Mouse (Mus musculus) G1E (cell line): ENCODE measurements around the gene Wwox. TPM values are rescaled to one million over a fixed set of nuclear protein-coding genes. Genes with fewer than 3 reads are reported as not detected.

ENCODE experiments used
- ATAC-seq: 2 replicates; pipeline ENCODE4 v1.8.0; 2016; ENCODE audit warnings: mild to moderate bottlenecking; ENCODE audit not compliant: insufficient number of reproducible peaks, poor library complexity, low FRiP score, severe bottlenecking; ENCODE audit errors: extremely low read depth
- DNase-seq: peaks from one replicate; pipeline ENCODE4 v3.0.0; 2012; ENCODE audit warnings: low spot score
- H3K27me3 ChIP-seq: 2 replicates; pipeline ENCODE4 v1.6.1; 2012; ENCODE audit warnings: mild to moderate bottlenecking, low read length, inconsistent platforms; ENCODE audit not compliant: insufficient read depth
- H3K36me3 ChIP-seq: replicated peaks from 2 replicates; pipeline ENCODE3; 2012; ENCODE audit warnings: mild to moderate bottlenecking, inconsistent platforms
- H3K4me1 ChIP-seq: 2 replicates; pipeline ENCODE4 v1.6.1; 2012; ENCODE audit warnings: low read depth, low read length, inconsistent platforms, mixed read lengths; ENCODE audit not compliant: insufficient read depth
- H3K4me3 ChIP-seq: 2 replicates; pipeline ENCODE4 v1.5.1; 2012; ENCODE audit warnings: low read depth, mild to moderate bottlenecking, inconsistent platforms, low read length, moderate library complexity, mixed read lengths
- H3K9me3 ChIP-seq: replicated peaks from 2 replicates; pipeline ENCODE4 v1.6.1; 2012; ENCODE audit warnings: inconsistent platforms
- CTCF ChIP-seq: IDR thresholded peaks from 2 replicates; pipeline ENCODE4 v1.5.1; 2012; ENCODE audit warnings: low read depth, low read length, inconsistent platforms, mixed read lengths
- GATA1 ChIP-seq: IDR thresholded peaks from 2 replicates; pipeline ENCODE4 v1.6.1; 2012; ENCODE audit warnings: borderline replicate concordance, low read length, inconsistent platforms, mixed read lengths
- GATA2 ChIP-seq: IDR thresholded peaks from 2 replicates; pipeline ENCODE4 v1.6.1; 2012; ENCODE audit warnings: low read depth, low read length, inconsistent platforms, borderline replicate concordance
- POLR2AphosphoS5 ChIP-seq: IDR thresholded peaks from 2 replicates; pipeline ENCODE4 v1.6.1; 2012; ENCODE audit warnings: low read depth, low read length, inconsistent platforms; ENCODE audit not compliant: insufficient replicate concordance
- TAL1 ChIP-seq: conservative IDR thresholded peaks from 2 replicates; pipeline ENCODE4 v1.6.1; 2012; ENCODE audit warnings: low read depth, low read length, inconsistent platforms, mixed read lengths
- polyA plus RNA-seq: library from polyadenylated mRNA; stranded (reverse); fragments of >175 nt; gene quantifications from 2 replicates; pipeline ENCODE4 v1.2.3, GENCODE M21; 2012
- total RNA-seq, 2 experiments: library from RNA; stranded (forward) in 1 of 2; stranded (reverse) in 1 of 2; fragments of 200-1000 nt in 1 of 2; fragments of >200 nt in 1 of 2; fragmentation: Nextera tagmentation in 1 of 2; gene quantifications; 2 replicates each; pipeline ENCODE4 v1.2.3; 2014 to 2017

Gene Wwox
- total and polyA plus RNA-seq, 3 experiments = 5.8 to 33.9 (median 7.2) TPM

- H3K4me1 ChIP-seq = no peaks in the 10 kb centered on the region
- no peak for ATAC-seq
- DNase-seq = no peak
- H3K36me3 ChIP-seq = no peaks in the 10 kb centered on the region
- TF ChIP-seq TAL1 = no peak
- no peak for TF ChIP-seq CTCF
- TF ChIP-seq GATA2 = no peak
- no peak for TF ChIP-seq GATA1
- TF ChIP-seq POLR2AphosphoS5 = no peak
- peaks cover 77% of the 10 kb centered on the region for H3K9me3 ChIP-seq
- no peak overlapping the region for H3K4me3 ChIP-seq
- no peaks in the 10 kb centered on the region for H3K27me3 ChIP-seq
These were observed 334.3 kb downstream of the Wwox start for GRCm38 (mm10) chr8:114773461-114774414.

DNA sequence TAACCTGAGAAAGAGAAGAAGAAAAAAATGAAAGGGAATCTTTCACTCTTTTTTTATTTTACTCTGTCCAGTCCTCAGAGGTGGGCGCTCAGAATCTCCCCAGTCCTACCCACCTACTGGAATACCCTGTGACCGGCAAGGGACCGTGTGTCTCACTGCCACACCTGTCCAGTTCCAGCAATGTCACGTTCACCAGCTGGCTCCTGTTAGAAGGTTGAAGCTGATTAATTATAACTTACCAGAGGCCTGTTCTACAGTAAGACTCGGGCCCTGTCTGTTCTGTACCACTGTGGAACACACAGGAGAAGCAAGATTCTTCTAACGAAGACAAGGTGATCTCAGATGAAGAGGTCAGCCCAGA is 334.9 kb downstream of the Wwox start:
- Histone ChIP-seq H3K27me3 (no peaks in the 10 kb centered on the region), H3K36me3 (no peaks in the 10 kb centered on the region), H3K4me3 (no peak overlapping the region), H3K4me1 (no peaks in the 10 kb centered on the region), H3K9me3 (peaks cover 76% of the 10 kb centered on the region)
- TF ChIP-seq TAL1 = no peak
- no peak for TF ChIP-seq GATA1
- TF ChIP-seq POLR2AphosphoS5 = no peak
- no peak for TF ChIP-seq CTCF
- no peak for TF ChIP-seq GATA2
- ATAC-seq = no peak
- DNase-seq = no peak

GRCm38 (mm10) chr8:114775543-114775942 is 336.1 kb downstream of the Wwox start:
- no peak for TF ChIP-seq GATA2
- no peak for TF ChIP-seq POLR2AphosphoS5
- no peak for TF ChIP-seq GATA1
- no peak for TF ChIP-seq CTCF
- TF ChIP-seq TAL1 = no peak
- Histone ChIP-seq H3K27me3 (no peaks in the 10 kb centered on the region), H3K9me3 (peaks cover 73% of the 10 kb centered on the region), H3K36me3 (no peaks in the 10 kb centered on the region), H3K4me1 (no peaks in the 10 kb centered on the region), H3K4me3 (no peak overlapping the region)
- no peak for DNase-seq
- no peak for ATAC-seq

- DNase-seq (no peak), ATAC-seq (no peak)
- no peaks in the 10 kb centered on the region for H3K36me3 ChIP-seq
- no peak overlapping the region for H3K4me3 ChIP-seq
- H3K27me3 ChIP-seq = no peaks in the 10 kb centered on the region
- no peaks in the 10 kb centered on the region for H3K4me1 ChIP-seq
- TF ChIP-seq TAL1 (no peak), POLR2AphosphoS5 (no peak), CTCF (no peak), GATA1 (no peak)
- H3K9me3 ChIP-seq = peaks cover 77% of the 10 kb centered on the region
These were observed 337.2 kb downstream of the Wwox start for GRCm38 (mm10) chr8:114776696-114777095.

DNA sequence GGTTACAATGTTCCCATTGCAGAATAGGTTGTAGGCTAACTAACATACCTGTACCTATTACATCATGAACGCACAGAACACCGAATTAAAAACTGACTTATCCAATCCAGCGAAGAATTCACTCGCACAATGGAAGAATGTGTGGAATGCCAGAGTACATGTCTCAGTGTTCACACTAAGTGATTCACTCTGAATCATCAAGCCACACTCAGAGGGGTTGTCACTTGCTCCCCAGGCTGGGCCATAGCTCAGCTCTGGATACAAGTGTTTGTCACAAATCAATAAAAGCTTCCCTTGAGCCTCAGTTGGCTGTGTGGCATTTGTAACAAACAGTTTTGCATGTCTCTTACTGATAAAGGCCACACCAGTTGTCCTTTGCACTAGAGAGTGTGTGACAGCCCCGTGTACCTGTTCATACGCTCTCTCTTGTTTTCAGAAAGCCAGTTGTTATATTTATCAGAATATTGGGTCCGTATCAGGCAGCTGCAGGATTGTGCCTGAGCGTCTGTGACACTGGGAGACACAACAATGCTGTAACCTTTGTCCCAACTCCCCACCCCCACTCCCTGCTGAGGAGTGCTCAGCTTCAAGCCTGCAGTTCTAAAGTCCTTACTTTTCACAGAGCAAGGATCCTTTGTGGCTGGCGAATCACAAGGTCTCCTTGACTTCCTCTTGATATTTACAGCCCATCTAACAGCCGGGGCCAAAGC is 338.0 kb downstream of the Wwox start:
- H3K4me1 ChIP-seq = no peaks in the 10 kb centered on the region
- DNase-seq = no peak
- peaks cover 78% of the 10 kb centered on the region for H3K9me3 ChIP-seq
- no peak overlapping the region for H3K4me3 ChIP-seq
- no peak for ATAC-seq
- TF ChIP-seq POLR2AphosphoS5 = no peak
- no peak for TF ChIP-seq CTCF
- TF ChIP-seq GATA2 = no peak
- no peak for TF ChIP-seq TAL1
- no peak for TF ChIP-seq GATA1
- no peaks in the 10 kb centered on the region for H3K27me3 ChIP-seq
- H3K36me3 ChIP-seq = no peaks in the 10 kb centered on the region

DNA sequence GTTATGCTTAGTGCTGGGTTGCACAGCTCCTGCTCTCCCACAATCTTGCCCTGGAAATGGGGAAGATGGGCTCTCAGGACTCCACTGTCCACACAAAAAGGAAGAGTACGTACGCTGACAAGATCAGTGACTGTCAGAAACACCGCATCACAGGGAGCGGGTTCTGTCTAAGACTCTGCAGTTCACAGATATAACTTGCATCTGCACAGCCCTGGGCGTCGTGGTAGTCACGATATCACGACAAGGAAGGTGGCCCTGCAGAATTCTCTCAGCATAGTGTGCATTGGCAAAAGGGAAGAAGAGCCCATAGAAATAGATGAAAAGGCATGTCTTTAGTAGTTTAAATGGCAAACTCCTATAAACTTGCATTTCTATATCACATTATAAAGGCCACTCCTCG is 339.5 kb downstream of the Wwox start:
- H3K27me3 ChIP-seq = no peaks in the 10 kb centered on the region
- ATAC-seq (no peak), DNase-seq (no peak)
- H3K4me3 ChIP-seq = no peak overlapping the region
- TF ChIP-seq CTCF (no peak), POLR2AphosphoS5 (no peak), GATA2 (no peak), TAL1 (no peak), GATA1 (no peak)
- no peaks in the 10 kb centered on the region for H3K4me1 ChIP-seq
- peaks cover 81% of the 10 kb centered on the region for H3K9me3 ChIP-seq
- no peaks in the 10 kb centered on the region for H3K36me3 ChIP-seq
